Mouse (Mus musculus) bone marrow, adult 2 months (tissue): ENCODE data around the gene Ptch1.

Source experiments
- CTCF ChIP-seq: fragments of 200-500 bp; IDR thresholded peaks from 2 replicates; pipeline ENCODE4 v1.5.1; 2011; ENCODE audit warnings: low read length, control low read depth; ENCODE audit not compliant: control insufficient read depth, insufficient read depth
- POLR2A ChIP-seq: fragments of 200-500 bp; IDR thresholded peaks from 2 replicates; pipeline ENCODE4 v1.6.1; 2011; ENCODE audit warnings: low read depth, mild to moderate bottlenecking, control low read depth, low read length, borderline replicate concordance; ENCODE audit not compliant: control insufficient read depth

- no peak for TF ChIP-seq CTCF
- no peak for TF ChIP-seq POLR2A
Observed at GRCm38 (mm10) chr13:63568741-63569395, 4.5 kb downstream of the Ptch1 start.
